Comparison of ENCODE assay signal across 9 mouse cellular contexts in the genomic region with DNA sequence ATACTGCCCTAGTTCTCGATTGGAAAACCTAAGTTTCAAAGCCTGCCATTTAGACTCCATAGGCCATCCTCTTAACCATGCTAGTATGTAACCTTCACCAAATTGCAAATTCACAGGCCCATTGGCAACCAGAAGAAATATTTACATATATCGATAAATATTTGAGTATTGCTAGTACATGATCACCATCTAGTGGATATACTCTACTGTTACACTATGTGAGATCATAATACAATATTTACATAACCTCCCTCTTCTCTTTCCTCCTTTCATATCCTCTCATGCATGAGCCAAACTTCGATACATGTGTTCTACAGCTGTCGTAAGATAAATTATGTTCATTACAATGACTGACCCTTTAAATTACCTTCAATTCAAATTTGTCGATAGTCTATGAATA. TPM values are rescaled to one million over a fixed set of nuclear protein-coding genes. Genes with fewer than 3 reads are reported as not detected.
DNase-seq lines count a peak whose midpoint lies in the region; ATAC-seq and TF ChIP-seq lines count a peak whose summit lies in the region.
"Had no signal": no experiment of that assay in that cellular context is flagged by ENCODE, and none has a peak within 500 bp of the region (broad histone marks: within the 10 kb centered on the region; RNA-seq: fewer than 3 reads in every experiment).

No protein-coding gene starts in this region.

- no peak overlapping the region for H3K4me3 ChIP-seq in hindbrain, embryonic 15.5 days
- H3K4me3 ChIP-seq in hindbrain, embryonic 10.5 days: no peak overlapping the region
- no peak overlapping the region for H3K4me3 ChIP-seq in hindbrain, postnatal 0 days (ENCODE audit: low read length)
- no peak overlapping the region for H3K4me3 ChIP-seq in midbrain, embryonic 16.5 days (ENCODE audit: low read depth, low read length)
- H3K4me3 ChIP-seq: embryonic facial prominence, embryonic 12.5 days had no signal

- H3K27ac ChIP-seq in hindbrain, embryonic 15.5 days (replicated peaks): no peak overlapping the region
- no peak overlapping the region for H3K27ac ChIP-seq in hindbrain, embryonic 10.5 days
- H3K27ac ChIP-seq in hindbrain, postnatal 0 days: no peak overlapping the region
- no peak overlapping the region for H3K27ac ChIP-seq in midbrain, embryonic 16.5 days (ENCODE audit: low read length)
- H3K27ac ChIP-seq: embryonic facial prominence, embryonic 12.5 days had no signal

- 68% methylated on average over 5 of the region's 5 CpGs for WGBS in hindbrain, embryonic 15.5 days
- 81% methylated on average over 5 of the region's 5 CpGs for WGBS in hindbrain, embryonic 10.5 days
- WGBS in hindbrain, postnatal 0 days: 52% methylated on average over 5 of the region's 5 CpGs
- WGBS in midbrain, embryonic 16.5 days: 73% methylated on average over 5 of the region's 5 CpGs

- H3K9ac ChIP-seq in hindbrain, embryonic 15.5 days: no peak overlapping the region
- no peak overlapping the region for H3K9ac ChIP-seq in hindbrain, postnatal 0 days (replicated peaks; ENCODE audit: low read length)
- no peak overlapping the region for H3K9ac ChIP-seq in midbrain, embryonic 16.5 days (ENCODE audit: low read depth, low read length)
- H3K9ac ChIP-seq: embryonic facial prominence, embryonic 12.5 days had no signal

- no peak overlapping the region for H3K4me2 ChIP-seq in hindbrain, embryonic 15.5 days
- H3K4me2 ChIP-seq in hindbrain, postnatal 0 days (ENCODE audit: low read depth, low read length): no peak overlapping the region
- H3K4me2 ChIP-seq in midbrain, embryonic 16.5 days (ENCODE audit: low read length): no peak overlapping the region
- H3K4me2 ChIP-seq: embryonic facial prominence, embryonic 12.5 days had no signal

- no peak for DNase-seq in hindbrain, embryonic 10.5 days (ENCODE audit: low spot score)
- DNase-seq in MN1 (ENCODE audit: low spot score): peak; percentile 24
- DNase-seq in hindbrain, postnatal 0 days (ENCODE audit: low spot score): peak; percentile 63
- no peak for DNase-seq in adrenal gland, adult (ENCODE audit: inconsistent age in 2 of 2, low spot score in 1 of 2)
- no peak for DNase-seq in cerebellum, adult 9-10 months
- no peak for DNase-seq in right cerebral cortex, postnatal 36 days (ENCODE audit: low spot score in 2 of 2)

- peak; percentile 77 for ATAC-seq in hindbrain, embryonic 15.5 days (ENCODE audit: low FRiP score, low read depth)
- peak; percentile 68 for ATAC-seq in hindbrain, postnatal 0 days
- ATAC-seq in midbrain, embryonic 16.5 days: peak; percentile 84; the same call in 1 of the 2 replicates

- no peaks in the 10 kb centered on the region for H3K4me1 ChIP-seq in hindbrain, embryonic 15.5 days (replicated peaks)
- H3K4me1 ChIP-seq in hindbrain, embryonic 10.5 days (replicated peaks): no peaks in the 10 kb centered on the region
- no peaks in the 10 kb centered on the region for H3K4me1 ChIP-seq in hindbrain, postnatal 0 days (ENCODE audit: insufficient read depth, low read length)
- no peaks in the 10 kb centered on the region for H3K4me1 ChIP-seq in midbrain, embryonic 16.5 days (ENCODE audit: control insufficient read depth, insufficient read depth, low read length)
- H3K4me1 ChIP-seq: embryonic facial prominence, embryonic 12.5 days had no signal

- no peaks in the 10 kb centered on the region for H3K27me3 ChIP-seq in hindbrain, embryonic 15.5 days
- no peaks in the 10 kb centered on the region for H3K27me3 ChIP-seq in hindbrain, embryonic 10.5 days (ENCODE audit: insufficient read depth, poor library complexity, severe bottlenecking)
- H3K27me3 ChIP-seq in hindbrain, postnatal 0 days (ENCODE audit: insufficient read depth, low read length): no peaks in the 10 kb centered on the region
- no peaks in the 10 kb centered on the region for H3K27me3 ChIP-seq in midbrain, embryonic 16.5 days (ENCODE audit: control insufficient read depth, insufficient read depth, low read depth, low read length)
- H3K27me3 ChIP-seq: embryonic facial prominence, embryonic 12.5 days had no signal

- H3K36me3 ChIP-seq in hindbrain, embryonic 15.5 days: no peaks in the 10 kb centered on the region
- H3K36me3 ChIP-seq in hindbrain, embryonic 10.5 days: no peaks in the 10 kb centered on the region
- no peaks in the 10 kb centered on the region for H3K36me3 ChIP-seq in hindbrain, postnatal 0 days (ENCODE audit: insufficient read depth, low read length)
- H3K36me3 ChIP-seq in midbrain, embryonic 16.5 days (ENCODE audit: control insufficient read depth, insufficient read depth, low read length): no peaks in the 10 kb centered on the region
- H3K36me3 ChIP-seq: embryonic facial prominence, embryonic 12.5 days had no signal

- no peaks in the 10 kb centered on the region for H3K9me3 ChIP-seq in hindbrain, embryonic 15.5 days
- H3K9me3 ChIP-seq in hindbrain, embryonic 10.5 days: no peaks in the 10 kb centered on the region
- H3K9me3 ChIP-seq in hindbrain, postnatal 0 days (ENCODE audit: low read length): no peaks in the 10 kb centered on the region
- H3K9me3 ChIP-seq in midbrain, embryonic 16.5 days (replicated peaks; ENCODE audit: control insufficient read depth, low read length, poor library complexity, severe bottlenecking): no peaks in the 10 kb centered on the region
- H3K9me3 ChIP-seq: embryonic facial prominence, embryonic 12.5 days had no signal

- TF ChIP-seq CTCF in hindbrain, postnatal 0 days (IDR thresholded peaks at IDR 0.05; ENCODE audit: low read depth): peak; percentile 71

RNA-seq across cellular contexts. Expression of a gene that starts 7.1 kb away (rescaled TPM):
- 17.4 and 17.9 TPM in 2 replicates for polyA plus RNA-seq in hindbrain, embryonic 15.5 days (2015; fragmentation: Nextera tagmentation; extraction: Ambion mirVana)
- polyA plus RNA-seq in hindbrain, embryonic 10.5 days (2016; fragmentation: Nextera tagmentation; extraction: Ambion mirVana): 20.0 and 27.8 TPM in 2 replicates
- 16.6 and 16.8 TPM in 2 replicates for total RNA-seq in hindbrain, postnatal 0 days (2014; rRNA removed)
- polyA plus RNA-seq in hindbrain, postnatal 0 days (2015; fragmentation: Nextera tagmentation; extraction: Ambion mirVana): 12.6 and 13.8 TPM in 2 replicates
- 13.5 and 13.6 TPM in 2 replicates for polyA plus RNA-seq in midbrain, embryonic 16.5 days (2015; fragmentation: Nextera tagmentation; extraction: Ambion mirVana)

RNA-seq across cellular contexts. Expression of a gene that starts 24.5 kb away (rescaled TPM):
- 0.13 TPM in 1 of 2 replicates, not detected in the other for polyA plus RNA-seq in hindbrain, embryonic 15.5 days (2015; fragmentation: Nextera tagmentation; extraction: Ambion mirVana)
- not detected in 2 replicates for polyA plus RNA-seq in hindbrain, embryonic 10.5 days (2016; fragmentation: Nextera tagmentation; extraction: Ambion mirVana)
- total RNA-seq in hindbrain, postnatal 0 days (2014; rRNA removed): not detected in 2 replicates
- polyA plus RNA-seq in hindbrain, postnatal 0 days (2015; fragmentation: Nextera tagmentation; extraction: Ambion mirVana): 0.16 TPM in 1 of 2 replicates, not detected in the other
- polyA plus RNA-seq in midbrain, embryonic 16.5 days (2015; fragmentation: Nextera tagmentation; extraction: Ambion mirVana): not detected in 2 replicates
- polyA plus RNA-seq: embryonic facial prominence, embryonic 12.5 days had no signal

RNA-seq across cellular contexts. Expression of a gene that starts 46.2 kb away (rescaled TPM):
- polyA plus RNA-seq in hindbrain, embryonic 15.5 days (2015; fragmentation: Nextera tagmentation; extraction: Ambion mirVana): not detected in 2 replicates
- not detected in 2 replicates for polyA plus RNA-seq in hindbrain, embryonic 10.5 days (2016; fragmentation: Nextera tagmentation; extraction: Ambion mirVana)
- not detected in 2 replicates for total RNA-seq in hindbrain, postnatal 0 days (2014; rRNA removed)
- polyA plus RNA-seq in hindbrain, postnatal 0 days (2015; fragmentation: Nextera tagmentation; extraction: Ambion mirVana): not detected in 2 replicates
- not detected in 2 replicates for polyA plus RNA-seq in midbrain, embryonic 16.5 days (2015; fragmentation: Nextera tagmentation; extraction: Ambion mirVana)
- polyA plus RNA-seq: embryonic facial prominence, embryonic 12.5 days had no signal

RNA-seq across cellular contexts. Expression of a gene that starts 55.8 kb away (rescaled TPM):
- 0.13 TPM in 1 of 2 replicates, not detected in the other for polyA plus RNA-seq in hindbrain, embryonic 15.5 days (2015; fragmentation: Nextera tagmentation; extraction: Ambion mirVana)
- polyA plus RNA-seq in hindbrain, embryonic 10.5 days (2016; fragmentation: Nextera tagmentation; extraction: Ambion mirVana): not detected in 2 replicates
- total RNA-seq in hindbrain, postnatal 0 days (2014; rRNA removed): 0.05 TPM in 1 of 2 replicates, not detected in the other
- polyA plus RNA-seq in hindbrain, postnatal 0 days (2015; fragmentation: Nextera tagmentation; extraction: Ambion mirVana): 0.14 TPM in 1 of 2 replicates, not detected in the other
- 0.18 TPM in 1 of 2 replicates, not detected in the other for polyA plus RNA-seq in midbrain, embryonic 16.5 days (2015; fragmentation: Nextera tagmentation; extraction: Ambion mirVana)
- polyA plus RNA-seq: embryonic facial prominence, embryonic 12.5 days had no signal

Comparison
In these comparisons a context has a peak if more than half of its experiments do, and no peak if none do; other contexts are left out.
1. DNase-seq: peak in MN1 (single experiment) and hindbrain, postnatal 0 days (single experiment); none in hindbrain, embryonic 10.5 days (single experiment), adrenal gland, adult (0 of 2), cerebellum, adult 9-10 months (single experiment) and right cerebral cortex, postnatal 36 days (0 of 2).
2. Peak in every context shown above with its lines, with median percentiles within 50 percentile points of each other: ATAC-seq.